Mouse (Mus musculus): ENCODE data around the gene Col26a1. TPM values are rescaled to one million over a fixed set of nuclear protein-coding genes. Genes with fewer than 3 reads are reported as not detected.

Gene Col26a1
- not detected in 4 replicates for total RNA-seq (2023)

GRCm38 (mm10) chr5:136882788-136883439, at the start of gene Col26a1:
Col26a1 (minus strand) TSS chr5:136883209.

GRCm38 (mm10) chr5:136907991-136908857, 25.2 kb upstream of the Col26a1 start, which contains the start of gene Ift22:
Ift22 (plus strand) TSS chr5:136908150.

GRCm38 (mm10) chr5:136692784-136693183, 190.2 kb downstream of the Col26a1 start, which contains the start of gene Myl10:
Myl10 (plus strand) TSS chr5:136693146.

Other genes starting within 250 kb of the Col26a1 start
- gene Myl10, start 190.1 kb downstream of the Col26a1 start, total RNA-seq (2023) = not detected in 4 replicates
- gene Ift22, start 24.9 kb upstream of the Col26a1 start, total RNA-seq (2023) = 17.8 to 28.8 TPM (median 22.5 TPM) in 4 replicates
- gene Fis1, start 70.1 kb upstream of the Col26a1 start, total RNA-seq (2023) = 145 to 163 TPM (median 158 TPM) in 4 replicates
- 0.51 to 1.1 TPM in 2 of 4 replicates, not detected in the others for gene Cldn15, start 83.4 kb upstream of the Col26a1 start, total RNA-seq (2023)
- gene Plod3, start 103.8 kb upstream of the Col26a1 start, total RNA-seq (2023) = 20.9 to 21.5 TPM (median 21.1 TPM) in 4 replicates
- 20.4 to 28.3 TPM (median 21.8 TPM) in 4 replicates for gene Znhit1, start 104.8 kb upstream of the Col26a1 start, total RNA-seq (2023)
- 0.81 to 1.6 TPM (median 1.1 TPM) in 4 replicates for gene Vgf, start 143.2 kb upstream of the Col26a1 start, total RNA-seq (2023)
- 18.0 to 22.4 TPM (median 19.7 TPM) in 4 replicates for gene Ap1s1, start 162.9 kb upstream of the Col26a1 start, total RNA-seq (2023)
- not detected in 4 replicates for gene Serpine1, start 189.1 kb upstream of the Col26a1 start, total RNA-seq (2023)
- 63.7 to 73.2 TPM (median 68.4 TPM) in 4 replicates for gene Trim56, start 233.0 kb upstream of the Col26a1 start, total RNA-seq (2023)

Measured in B cell, adult 62 days (primary cell).